Mouse (Mus musculus) olfactory bulb, adult 2 months (tissue): Measurements from ENCODE around the gene Tlk1.

ENCODE experiments used
- CTCF ChIP-seq: fragments of 200-500 bp; IDR thresholded peaks from 2 replicates; pipeline ENCODE4 v1.5.1; 2012; ENCODE audit warnings: low read depth, mild to moderate bottlenecking, low read length, moderate library complexity; ENCODE audit not compliant: insufficient read depth
- POLR2A ChIP-seq: fragments of 200-500 bp; IDR thresholded peaks from 2 replicates; pipeline ENCODE4 v1.6.1; 2012; ENCODE audit warnings: mild to moderate bottlenecking, low read depth, low read length, moderate library complexity; ENCODE audit not compliant: insufficient read depth

DNA sequence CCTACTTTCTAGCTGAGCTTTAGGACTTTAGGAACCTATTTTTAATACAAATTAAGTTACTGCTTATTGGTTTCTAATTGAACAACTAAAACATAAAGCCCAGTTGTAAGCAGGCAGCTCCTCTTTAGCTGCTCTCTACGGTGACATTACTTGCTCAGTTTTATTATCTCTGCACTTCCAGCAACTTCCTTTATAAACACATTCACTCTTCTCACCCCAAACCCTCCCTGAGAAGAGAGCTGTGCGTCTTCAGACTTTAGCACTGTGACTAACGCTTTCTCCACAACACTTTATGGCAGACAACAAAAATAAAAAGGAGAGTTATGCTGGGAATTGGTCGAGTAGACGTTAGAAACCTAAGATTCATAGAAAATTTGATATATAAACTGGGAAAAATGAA lies 89.5 kb downstream of the Tlk1 start:
- no peak for TF ChIP-seq CTCF
- no peak for TF ChIP-seq POLR2A
